Mouse (Mus musculus) MEL (cell line): ENCODE results near the gene Celf2.

ENCODE experiments used
- CTCF ChIP-seq, 3 experiments: IDR thresholded peaks in 2 of 3; conservative IDR thresholded peaks in 1 of 3; 2 replicates each; pipeline ENCODE4 v1.5.1; 2011 to 2012; ENCODE audit warnings: low read length in 3 of 3, low read depth in 2 of 3, mild to moderate bottlenecking in 2 of 3, improper control_type of control experiment in 1 of 3, inconsistent platforms in 1 of 3, mixed read lengths in 1 of 3, moderate library complexity in 1 of 3; ENCODE audit not compliant: control insufficient read depth in 1 of 3, insufficient read depth in 1 of 3, poor library complexity in 1 of 3, severe bottlenecking in 1 of 3
- HCFC1 ChIP-seq: IDR thresholded peaks from 2 replicates; pipeline ENCODE4 v1.6.1; 2012; ENCODE audit warnings: low read depth, mild to moderate bottlenecking, inconsistent platforms, low read length, improper control_type of control experiment, moderate library complexity

DNA sequence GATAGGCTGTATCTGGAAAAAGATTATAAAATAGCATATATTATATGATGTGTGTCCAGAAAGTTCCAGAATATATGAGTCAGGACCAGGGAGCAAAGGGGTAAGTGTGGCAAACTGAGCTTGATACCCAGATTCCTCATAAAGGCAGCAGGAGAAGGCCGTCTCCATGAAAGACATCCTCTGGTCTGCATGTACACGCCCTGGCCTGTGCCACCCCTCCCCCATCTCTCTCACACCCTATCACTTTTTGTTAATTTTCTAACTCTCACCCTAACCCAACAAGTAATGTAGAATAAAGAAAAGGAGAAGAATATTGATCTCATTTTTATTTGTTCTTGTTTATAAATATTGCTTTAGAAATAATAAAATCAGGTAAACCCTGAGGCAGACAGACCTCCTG, 430.0 kb downstream of the Celf2 start:
- TF ChIP-seq HCFC1: no peak
- TF ChIP-seq CTCF (IDR thresholded peaks at IDR 0.05 in 2 of 3, conservative IDR thresholded peaks at IDR 0.05 in 1 of 3; ENCODE audit: control insufficient read depth in 1 of 3, insufficient read depth in 1 of 3, low read depth in 2 of 3, low read length in 3 of 3, poor library complexity in 1 of 3, severe bottlenecking in 1 of 3): no peak
